Mouse (Mus musculus): ENCODE measurements around the gene Il19.

DNA sequence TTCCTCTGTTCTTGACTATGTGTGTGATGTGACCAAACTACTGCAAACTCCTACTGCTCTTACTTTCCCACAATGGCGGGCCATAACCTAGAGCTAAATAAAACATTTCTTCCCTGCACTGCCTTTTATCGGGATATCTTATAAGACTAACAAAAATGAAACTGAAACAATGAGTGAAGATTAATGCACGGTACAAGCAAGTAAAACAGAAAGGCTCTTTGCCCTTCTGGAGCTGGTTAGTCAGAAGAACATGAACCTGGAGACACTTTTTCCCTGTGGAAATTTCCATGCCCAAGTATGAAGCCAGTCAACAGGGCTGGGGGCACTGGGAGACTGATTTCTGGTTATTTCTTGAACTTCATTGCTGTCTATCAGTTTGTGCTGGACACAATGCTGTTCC, 49.4 kb upstream of the Il19 start:
- TF ChIP-seq CTCF (IDR thresholded peaks at IDR 0.05; ENCODE audit: insufficient read depth, low read depth, low read length) (no peak), POLR2A (IDR thresholded peaks at IDR 0.05; ENCODE audit: insufficient read depth, low read depth, low read length) (no peak)
